Mouse (Mus musculus): ENCODE data around the gene Zfp266. TPM values are rescaled to one million over a fixed set of nuclear protein-coding genes. Genes with fewer than 3 reads are reported as not detected.

Zfp266 gene
- total RNA-seq, 2 experiments from 2014 or later, result 42.3 to 45.1 TPM

DNA sequence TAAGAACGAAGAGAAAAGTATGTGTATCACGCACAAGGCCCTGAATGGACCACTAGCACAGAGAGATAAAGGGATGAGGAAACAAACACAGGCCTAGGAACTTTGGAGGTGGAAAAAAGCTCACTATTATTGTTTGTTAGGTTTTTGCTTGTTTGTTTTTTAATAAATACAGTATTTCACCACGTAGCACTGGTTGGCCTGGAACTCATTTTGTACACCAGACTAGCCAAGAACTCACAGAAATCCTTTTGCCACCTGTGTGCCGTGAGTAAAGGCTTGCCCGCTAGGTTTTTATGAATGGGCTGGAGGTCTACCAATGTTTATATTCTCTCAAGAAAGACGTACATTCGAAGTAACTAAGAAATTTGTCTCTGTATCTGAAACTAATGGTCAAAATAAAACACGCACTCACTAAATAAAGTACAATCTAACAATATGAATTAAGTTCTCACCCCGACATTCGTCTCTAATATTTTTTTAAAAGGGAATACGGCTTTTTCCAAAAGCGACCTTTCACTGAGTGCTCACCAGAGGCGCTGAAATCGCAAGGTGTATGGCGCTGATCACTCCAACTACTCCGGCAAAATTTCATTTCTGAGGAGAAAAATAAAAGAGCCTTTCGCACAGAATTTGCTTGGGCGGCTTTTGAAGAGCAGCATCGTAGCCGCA, 29.2 kb downstream of the Zfp266 start:
- DNase-seq, result no peak

DNA sequence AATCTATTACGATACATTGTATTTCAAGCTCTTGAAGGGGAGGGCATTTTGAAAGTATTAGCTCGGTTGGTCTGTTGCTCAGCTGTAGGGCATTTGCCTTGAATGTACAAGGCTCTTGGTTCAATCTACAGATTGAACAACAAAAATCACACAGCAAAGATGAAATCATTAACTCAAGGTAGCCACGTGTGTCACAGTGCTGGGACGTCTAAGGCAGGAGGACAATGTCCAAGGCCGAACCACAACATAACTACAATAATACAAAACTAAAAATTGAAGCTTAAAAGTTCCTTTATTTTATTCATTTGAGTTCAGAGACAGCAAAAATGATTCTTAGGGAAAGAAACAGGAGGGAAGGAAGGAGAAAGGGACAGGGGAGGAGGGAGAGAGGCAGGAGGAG, 31.7 kb downstream of the Zfp266 start:
- DNase-seq, result no peak

DNA sequence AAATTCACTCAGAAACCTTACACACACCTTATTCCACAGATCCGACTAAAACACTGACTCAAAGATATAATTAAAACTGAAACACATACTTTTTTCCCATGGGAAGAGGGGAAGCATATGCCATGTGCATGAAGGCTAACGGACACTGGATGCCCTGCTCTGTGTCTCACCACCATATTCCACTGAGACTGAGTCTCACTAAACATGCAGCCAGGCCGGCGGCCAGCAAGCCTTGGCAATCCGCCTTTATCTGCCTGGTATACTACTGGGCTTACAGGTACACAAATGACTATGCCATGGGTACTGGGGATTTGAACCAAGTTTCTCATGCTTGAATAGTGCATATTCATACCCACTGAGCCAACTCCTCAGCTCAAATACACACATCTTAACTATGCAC, 41.8 kb downstream of the Zfp266 start:
- no peak for DNase-seq

DNA sequence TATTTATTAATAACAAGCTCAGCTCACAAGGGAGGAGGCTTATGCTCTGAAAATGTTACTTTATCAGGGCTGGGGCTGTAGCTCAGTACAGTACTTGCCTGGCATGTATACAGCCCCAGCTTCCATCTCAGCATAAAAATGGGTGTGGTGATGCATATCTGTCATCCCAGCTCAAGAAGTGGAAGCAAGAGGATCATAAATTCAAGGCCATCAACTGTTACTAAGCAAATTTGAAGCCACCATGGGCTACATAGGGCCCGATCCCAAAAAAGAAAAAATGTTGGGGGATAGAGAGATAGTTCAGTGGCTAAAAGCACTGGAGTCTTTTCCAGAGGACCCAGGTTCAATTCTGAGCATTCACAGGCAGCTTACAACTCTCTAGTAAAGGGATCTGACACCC, 44.6 kb downstream of the Zfp266 start:
- DNase-seq, result no peak

DNA sequence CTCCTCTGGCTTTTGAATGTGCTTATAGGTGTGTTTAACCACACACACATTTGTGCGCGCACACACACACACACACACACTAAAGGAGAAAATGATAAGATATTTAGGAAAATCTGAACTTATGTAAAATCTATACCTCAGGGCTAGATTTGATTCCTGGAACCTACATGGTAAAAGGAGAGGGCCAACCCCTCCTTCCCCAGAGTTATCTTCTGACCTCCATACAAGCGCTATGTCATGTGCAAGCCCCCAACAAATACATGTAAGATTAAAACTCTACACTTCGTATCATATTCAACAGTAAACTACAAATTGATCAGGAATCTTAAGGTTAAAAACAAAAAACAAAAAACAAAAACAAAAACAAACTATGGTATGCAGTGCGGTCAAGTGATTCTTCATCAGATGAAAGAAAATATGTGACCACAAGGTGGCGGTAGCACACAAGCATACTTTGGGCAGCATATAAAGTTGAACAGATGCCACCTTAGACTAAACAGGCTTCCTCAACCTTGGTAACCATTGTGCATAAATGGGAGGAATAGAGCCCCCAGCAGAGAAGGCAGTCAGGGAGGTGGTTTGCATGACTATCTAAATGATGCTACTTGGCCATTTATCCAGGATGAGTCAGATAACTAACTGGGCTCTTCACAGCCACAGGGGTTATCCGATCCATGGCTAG, 54.3 kb downstream of the Zfp266 start:
- peak; percentile 67 for DNase-seq

DNA sequence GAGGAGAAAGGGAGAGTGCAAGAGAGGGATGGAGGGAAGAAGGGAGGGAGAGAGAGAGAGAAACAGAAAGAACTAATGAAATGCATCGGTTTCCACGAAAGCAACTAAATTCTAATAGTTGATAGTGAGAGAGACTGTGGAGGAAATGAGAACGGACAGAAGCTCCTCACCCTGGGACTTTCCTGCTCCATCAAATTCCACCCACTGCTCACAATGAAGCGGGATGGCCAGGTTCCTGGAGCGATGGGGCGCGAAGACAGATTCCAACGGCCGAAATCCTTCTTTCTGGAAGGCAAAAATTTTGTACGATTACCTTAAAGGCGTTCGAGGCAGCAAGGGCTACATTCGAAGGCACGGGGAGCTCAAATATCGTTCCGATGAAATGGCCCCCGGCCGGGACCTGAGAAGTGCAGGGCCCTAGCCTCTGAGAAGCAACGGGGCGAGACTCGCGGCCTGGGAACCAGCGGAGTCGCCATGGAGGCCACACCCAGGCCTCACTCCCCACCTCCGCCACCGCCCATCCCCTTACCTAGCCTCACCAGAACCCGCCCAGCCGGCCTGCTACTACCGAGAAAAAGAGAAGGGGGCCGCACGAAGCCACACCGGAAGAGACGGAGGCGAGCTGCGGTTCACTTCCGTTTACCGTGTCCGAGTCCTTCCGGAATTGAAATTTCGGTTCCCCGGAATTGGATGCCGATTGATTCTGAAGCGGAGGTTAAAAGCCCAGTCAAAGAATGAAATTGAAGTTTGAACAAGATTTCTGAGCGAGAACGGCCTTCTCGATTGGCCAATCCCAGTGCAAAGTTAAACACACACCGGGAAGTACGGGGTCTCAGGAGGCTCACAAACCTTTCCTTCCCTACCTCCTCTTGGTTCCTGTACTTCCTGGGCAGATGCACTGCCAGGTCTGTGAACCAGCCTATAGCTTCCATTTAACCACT, 61.6 kb downstream of the Zfp266 start, which contains the start of gene Zfp26:
TSS of gene Zfp26 (minus strand) at position 786 of the 941 bp plus-strand sequence.
- peak; percentile 75 for DNase-seq

DNA sequence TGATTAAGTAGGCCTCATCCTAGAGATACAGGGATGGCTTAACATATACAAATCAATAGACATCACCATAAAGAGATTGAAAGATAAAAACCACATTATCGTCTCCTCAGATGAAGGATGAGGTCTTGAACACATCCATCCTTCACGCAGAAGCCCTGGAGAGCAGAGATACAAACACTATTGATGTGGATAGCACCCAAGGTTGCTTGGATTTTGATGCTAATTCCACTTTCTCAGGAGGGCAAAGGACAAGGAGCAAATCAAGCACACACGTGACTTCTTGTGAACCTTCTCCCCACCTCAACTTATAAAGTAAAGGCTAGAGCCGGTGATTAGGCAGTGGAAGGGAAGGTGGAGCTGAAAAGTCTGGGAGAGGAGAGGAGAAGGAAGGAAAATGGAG, 67.6 kb downstream of the Zfp266 start:
- no peak for DNase-seq

DNA sequence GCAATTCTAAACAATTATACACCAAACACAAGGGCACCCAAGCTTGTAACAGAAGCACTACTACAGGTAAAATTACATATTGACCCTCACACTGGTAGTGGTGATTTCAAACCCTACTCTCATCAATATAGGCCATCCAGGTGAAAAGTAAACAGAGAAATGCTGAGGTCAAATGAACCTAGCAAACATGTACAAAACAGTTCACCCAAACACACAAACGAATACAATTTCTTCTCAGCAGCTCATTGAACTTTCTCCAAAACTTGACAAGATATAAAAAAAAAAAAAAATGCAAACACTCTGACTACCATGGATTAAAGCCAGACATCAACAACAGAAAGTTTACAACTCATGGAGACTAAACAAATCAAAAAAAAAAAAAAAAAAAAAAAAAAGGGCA, 69.7 kb downstream of the Zfp266 start:
- DNase-seq, result no peak

Other genes with a start within 250 kb of the Zfp266 start
- gene Olfr39, start 239.1 kb downstream of the Zfp266 start, total RNA-seq (2021), result not detected
- gene Olfr873, start 222.9 kb downstream of the Zfp266 start, total RNA-seq (2021), result not detected
- gene Olfr18, start 185.3 kb downstream of the Zfp266 start, total RNA-seq (2021), result under 1 TPM in 1 of 2 experiments, not detected in 1; 0.09 TPM
- gene Zfp560, start 136.2 kb downstream of the Zfp266 start, total RNA-seq (2021), result 10 to 100 TPM; 13.0 to 16.7 TPM
- 10 to 100 TPM; 21.7 to 23.8 TPM for gene Zfp26, start 61.3 kb downstream of the Zfp266 start, total RNA-seq (2021)
- gene Zfp426, start 28.7 kb downstream of the Zfp266 start, total RNA-seq (2021), result 10 to 100 TPM in 1 of 2 experiments, 1 to 10 TPM in 1; 9.5 to 10.6 TPM
- 10 to 100 TPM in 1 of 2 experiments, 1 to 10 TPM in 1; 8.2 to 12.3 TPM for gene Zfp846, start 59.9 kb upstream of the Zfp266 start, total RNA-seq (2021)
- gene Ubl5, start 121.5 kb upstream of the Zfp266 start, total RNA-seq (2021), result 100 to 1,000 TPM; 213 to 225 TPM
- gene Fbxl12, start 123.3 kb upstream of the Zfp266 start, total RNA-seq (2021), result 10 to 100 TPM; 16.1 to 16.5 TPM
- 10 to 100 TPM; 20.5 to 22.1 TPM for gene Pin1, start 130.7 kb upstream of the Zfp266 start, total RNA-seq (2021)
- gene Olfm2, start 224.9 kb upstream of the Zfp266 start, total RNA-seq (2021), result under 1 TPM; 0.36 to 0.43 TPM

All from heart, postnatal 4 days (tissue).